Mouse (Mus musculus): Measurements from ENCODE around the gene Fbxw5.

DNA sequence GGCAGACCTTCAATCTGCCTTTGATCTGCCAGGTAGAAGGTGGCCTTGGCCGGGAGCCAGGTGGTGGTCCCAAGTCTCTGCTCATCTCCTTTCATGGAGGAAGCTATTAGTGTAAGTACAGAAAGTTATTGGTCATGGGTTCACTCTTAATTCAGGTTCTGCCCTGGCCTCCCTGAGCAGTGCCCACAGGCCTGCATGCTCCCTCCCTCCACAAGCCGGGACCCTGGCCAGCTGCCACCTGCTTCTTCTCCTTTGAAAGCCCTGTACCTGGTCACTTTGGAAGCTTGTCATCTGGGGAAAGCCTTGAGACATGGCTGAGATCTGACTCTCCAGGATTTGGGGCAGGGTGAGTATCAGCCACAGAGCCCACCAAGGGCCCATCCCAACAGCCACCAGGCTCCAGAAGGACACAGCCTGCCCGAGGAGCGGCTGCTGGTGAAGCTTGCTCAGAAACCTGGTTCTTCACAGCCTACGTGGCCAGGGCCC lies 7.0 kb upstream of the Fbxw5 start, which contains the start of gene Lcn12:
- TF ChIP-seq CTCF (IDR thresholded peaks at IDR 0.05; ENCODE audit: borderline replicate concordance, control insufficient read depth, extremely low read depth, insufficient read depth, low read length, poor library complexity) (no peak), POLR2A (IDR thresholded peaks at IDR 0.05; ENCODE audit: control insufficient read depth, extremely low read depth, insufficient read depth, low read length, poor library complexity) (no peak)

Measured in thymus, adult 2 months (tissue).